Mouse (Mus musculus) G1E (cell line): ENCODE results near the gene Efcab9.

Experiments used
- CTCF ChIP-seq: IDR thresholded peaks from 2 replicates; pipeline ENCODE4 v1.5.1; 2012; ENCODE audit warnings: low read depth, low read length, inconsistent platforms, mixed read lengths
- GATA1 ChIP-seq: IDR thresholded peaks from 2 replicates; pipeline ENCODE4 v1.6.1; 2012; ENCODE audit warnings: borderline replicate concordance, low read length, inconsistent platforms, mixed read lengths
- GATA2 ChIP-seq: IDR thresholded peaks from 2 replicates; pipeline ENCODE4 v1.6.1; 2012; ENCODE audit warnings: low read depth, low read length, inconsistent platforms, borderline replicate concordance
- POLR2AphosphoS5 ChIP-seq: IDR thresholded peaks from 2 replicates; pipeline ENCODE4 v1.6.1; 2012; ENCODE audit warnings: low read depth, low read length, inconsistent platforms; ENCODE audit not compliant: insufficient replicate concordance

DNA sequence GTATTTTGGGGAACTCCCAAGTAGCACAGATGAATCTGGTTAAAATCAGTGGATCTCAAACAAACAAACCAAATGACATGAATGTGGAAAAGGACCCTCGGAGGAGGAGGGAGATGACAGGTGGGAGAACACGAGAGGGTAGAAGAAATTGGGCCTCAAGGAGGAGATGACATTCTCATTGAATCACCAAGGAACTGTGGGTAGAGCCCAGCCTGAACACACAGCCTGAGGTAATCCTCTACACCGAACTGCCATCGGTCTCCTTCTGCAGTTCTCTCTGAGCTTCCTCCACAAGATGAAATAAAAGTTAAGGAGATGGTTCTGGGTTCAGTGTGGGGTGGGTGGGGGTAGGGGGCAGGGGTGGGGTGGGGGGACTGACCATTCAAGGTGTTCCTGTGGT, 4.9 kb downstream of the Efcab9 start:
- TF ChIP-seq CTCF (no peak), POLR2AphosphoS5 (no peak), GATA1 (no peak), GATA2 (no peak)
